Mouse (Mus musculus) midbrain, embryonic 14.5 days (tissue): ENCODE results near the gene Stx1a. TPM values are rescaled to one million over a fixed set of nuclear protein-coding genes. Genes with fewer than 3 reads are reported as not detected.
A peak's percentile ranks its signal among the peaks of the same experiment; 100 is the strongest.

Experiments used
- ATAC-seq: fragments of 200-750 bp; cut with Nextera tagmentation; 2 replicates; pipeline ENCODE4 v1.8.0; 2017; ENCODE audit warnings: moderate number of reproducible peaks, moderate library complexity; ENCODE audit not compliant: low FRiP score, low TSS enrichment
- DNase-seq: peaks from one replicate; pipeline ENCODE4 v3.0.0-alpha.2; 2015
- H3K27ac ChIP-seq: fragments of 300-500 bp; sonication (generic); replicated peaks from 2 replicates; pipeline ENCODE4 v1.5.1; 2014; ENCODE audit warnings: mild to moderate bottlenecking, low read depth, low read length, moderate library complexity
- H3K27me3 ChIP-seq: fragments of 300-500 bp; sonication (generic); 2 replicates; pipeline ENCODE4 v1.6.1; 2014; ENCODE audit warnings: low read length, control low read depth, mixed read lengths; ENCODE audit not compliant: control insufficient read depth, insufficient read depth
- H3K36me3 ChIP-seq: fragments of 300-500 bp; sonication (generic); 2 replicates; pipeline ENCODE4 v1.6.1; 2014; ENCODE audit warnings: low read length, control low read depth; ENCODE audit not compliant: control insufficient read depth, insufficient read depth
- H3K4me1 ChIP-seq: fragments of 300-500 bp; sonication (generic); 2 replicates; pipeline ENCODE4 v1.6.1; 2014; ENCODE audit warnings: mild to moderate bottlenecking, antibody characterized with exemption, low read length, control low read depth; ENCODE audit not compliant: control insufficient read depth, insufficient read depth
- H3K4me2 ChIP-seq: fragments of 300-500 bp; sonication (generic); 2 replicates; pipeline ENCODE4 v1.6.1; 2014; ENCODE audit warnings: mild to moderate bottlenecking, low read length, moderate library complexity
- H3K4me3 ChIP-seq: fragments of 300-500 bp; sonication (generic); replicated peaks from 2 replicates; pipeline ENCODE4 v1.5.1; 2014; ENCODE audit warnings: low read depth, low read length
- H3K9ac ChIP-seq: fragments of 300-500 bp; sonication (generic); replicated peaks from 2 replicates; pipeline ENCODE4 v1.6.1; 2014; ENCODE audit warnings: mild to moderate bottlenecking, low read length, moderate library complexity
- H3K9me3 ChIP-seq: fragments of 300-500 bp; sonication (generic); 2 replicates; pipeline ENCODE4 v1.6.1; 2016; ENCODE audit warnings: low read length, control low read depth, mixed read lengths; ENCODE audit not compliant: control insufficient read depth
- WGBS: fragments of 180-500 bp; shearing (Covaris S2); extraction: QIAGEN DNeasy Blood & Tissue Kit; methylation state at CpG from one replicate; pipeline ENCODE4 v1.1.7; 2014; 5-methylcytosine and 5-hydroxymethylcytosine counted together
- polyA plus RNA-seq: library from polyadenylated mRNA; unstranded; fragments of >200 nt; fragmentation: Nextera tagmentation; extraction: Ambion mirVana; gene quantifications from 2 replicates; pipeline ENCODE4 v1.2.1, GENCODE M21; 2014

Gene Stx1a
- polyA plus RNA-seq, 1 experiment from 2014 or later = 106 TPM

DNA sequence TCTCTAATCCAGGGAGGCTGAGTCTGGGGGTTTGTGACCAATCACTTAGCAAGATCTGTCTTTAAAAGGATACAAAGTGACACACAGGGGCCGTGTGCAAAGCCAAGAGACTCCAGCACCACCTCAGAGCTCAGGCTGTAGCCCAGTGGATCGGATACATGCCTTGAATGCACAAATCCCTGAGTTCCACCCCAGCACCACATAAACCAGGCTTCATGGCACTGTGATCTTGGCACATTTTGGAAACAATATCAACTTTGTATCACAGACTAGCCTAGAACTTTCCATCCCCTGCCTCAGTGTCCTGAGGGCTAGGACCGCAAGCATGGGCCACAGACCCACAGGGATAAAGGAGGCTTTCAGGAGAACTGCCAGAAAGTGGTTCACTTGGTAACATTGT lies 42.7 kb downstream of the Stx1a start:
- WGBS = 91% methylated on average over 3 of the region's 3 CpGs
- Histone ChIP-seq H3K36me3 (peaks cover 12% of the 10 kb centered on the region; the same call in 1 of the 2 replicates), H3K4me3 (no peak overlapping the region), H3K4me1 (peaks cover 13% of the 10 kb centered on the region), H3K9me3 (no peaks in the 10 kb centered on the region), H3K27me3 (no peaks in the 10 kb centered on the region), H3K4me2 (no peak overlapping the region), H3K9ac (no peak overlapping the region), H3K27ac (no peak overlapping the region)
- DNase-seq = no peak
- no peak for ATAC-seq

- no peak overlapping the region for H3K4me3 ChIP-seq
- 83% methylated on average over 3 of the region's 3 CpGs for WGBS
- peaks cover 46% of the 10 kb centered on the region for H3K36me3 ChIP-seq
- no peak overlapping the region for H3K9ac ChIP-seq
- DNase-seq = no peak
- ATAC-seq = no peak
- H3K9me3 ChIP-seq = no peaks in the 10 kb centered on the region
- peaks cover 2% of the 10 kb centered on the region for H3K4me1 ChIP-seq
- no peaks in the 10 kb centered on the region for H3K27me3 ChIP-seq
- no peak overlapping the region for H3K4me2 ChIP-seq
- no peak overlapping the region for H3K27ac ChIP-seq
Measured at GRCm38 (mm10) chr5:135070448-135070847, 47.2 kb downstream of the Stx1a start.

- H3K27me3 ChIP-seq = no peaks in the 10 kb centered on the region
- no peak overlapping the region for H3K4me2 ChIP-seq
- no peak for ATAC-seq
- no peak overlapping the region for H3K27ac ChIP-seq
- peaks cover 51% of the 10 kb centered on the region for H3K36me3 ChIP-seq
- no peak overlapping the region for H3K9ac ChIP-seq
- WGBS = 94% methylated on average over 2 of the region's 2 CpGs
- H3K4me3 ChIP-seq = no peak overlapping the region
- no peak for DNase-seq
- peaks cover 8% of the 10 kb centered on the region; the same call in 1 of the 2 replicates for H3K4me1 ChIP-seq
- H3K9me3 ChIP-seq = no peaks in the 10 kb centered on the region
Measured at GRCm38 (mm10) chr5:135072061-135072460, 48.8 kb downstream of the Stx1a start.

DNA sequence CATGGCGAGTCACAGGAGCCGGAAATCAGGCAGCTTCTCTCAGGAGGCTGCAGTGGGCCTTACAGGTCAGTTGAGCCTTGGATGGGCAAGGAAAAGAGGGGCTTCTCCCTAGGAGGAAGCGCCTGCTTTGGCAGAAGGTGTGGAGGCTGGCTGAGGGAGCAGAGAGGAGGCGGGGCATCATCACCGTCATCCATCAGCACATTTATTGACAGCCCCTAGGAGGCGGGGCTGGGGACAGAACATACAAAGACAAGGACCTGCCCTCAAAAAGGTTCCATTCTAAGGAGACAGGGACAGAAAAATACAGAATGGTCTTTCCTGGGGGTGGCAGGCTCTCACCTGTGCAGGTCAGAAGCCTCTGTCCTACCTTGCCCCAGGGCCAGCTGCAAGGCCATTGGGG lies 49.4 kb downstream of the Stx1a start:
- H3K9me3 ChIP-seq = no peaks in the 10 kb centered on the region
- 68% methylated on average over 6 of the region's 6 CpGs for WGBS
- DNase-seq (no peak), ATAC-seq (no peak)
- no peak overlapping the region for H3K4me2 ChIP-seq
- no peak overlapping the region for H3K9ac ChIP-seq
- no peak overlapping the region for H3K4me3 ChIP-seq
- peaks cover 8% of the 10 kb centered on the region; the same call in 1 of the 2 replicates for H3K4me1 ChIP-seq
- H3K27me3 ChIP-seq = no peaks in the 10 kb centered on the region
- H3K27ac ChIP-seq = no peak overlapping the region
- H3K36me3 ChIP-seq = peaks cover 45% of the 10 kb centered on the region

DNA sequence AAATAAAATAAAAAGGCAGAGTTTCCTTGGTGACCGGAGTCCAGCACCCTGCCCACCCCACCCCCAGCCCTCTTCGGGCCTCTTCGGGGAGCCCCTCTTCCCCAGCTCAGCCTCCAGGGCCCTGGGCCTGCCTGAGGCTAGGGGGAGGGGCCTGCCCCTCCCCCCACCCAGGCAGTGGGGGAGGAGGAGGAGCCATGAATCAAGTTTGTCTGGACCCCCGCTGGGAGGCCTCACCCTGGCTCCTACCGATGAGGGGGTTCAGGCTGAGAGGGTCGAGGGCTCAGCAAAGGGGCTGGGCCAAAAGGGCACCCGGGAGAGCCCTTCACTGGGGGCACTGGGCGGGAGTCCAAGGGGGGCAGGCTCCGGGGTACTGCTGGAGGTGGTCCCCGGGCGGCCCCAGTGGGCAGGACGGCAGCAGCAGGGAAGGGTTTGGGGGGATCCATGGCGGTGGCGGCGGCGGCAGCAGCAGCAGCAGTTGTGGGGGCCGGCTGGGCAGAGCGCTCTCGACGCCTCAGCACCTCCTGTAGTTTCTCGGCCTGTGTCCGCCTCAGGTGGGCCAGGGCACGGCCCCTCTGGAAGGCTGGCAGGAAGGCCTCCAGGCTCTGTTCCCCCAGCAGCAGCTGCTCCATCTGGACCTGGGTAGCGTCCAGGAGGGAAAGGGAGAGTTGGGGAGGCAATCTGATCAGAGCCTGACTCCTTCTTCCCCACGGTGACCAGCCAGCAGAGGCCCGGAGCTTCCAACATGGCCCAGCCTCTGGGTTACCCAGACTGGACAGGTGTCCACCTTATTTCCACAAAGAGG lies 50.3 kb downstream of the Stx1a start:
- Histone ChIP-seq H3K4me2 (no peak overlapping the region), H3K27me3 (no peaks in the 10 kb centered on the region), H3K36me3 (peaks cover 44% of the 10 kb centered on the region), H3K4me3 (no peak overlapping the region), H3K9me3 (no peaks in the 10 kb centered on the region), H3K9ac (no peak overlapping the region), H3K4me1 (peaks cover 8% of the 10 kb centered on the region; the same call in 1 of the 2 replicates), H3K27ac (no peak overlapping the region)
- ATAC-seq (no peak), DNase-seq (no peak)
- WGBS = 19% methylated on average over 25 of the region's 26 CpGs

- Histone ChIP-seq H3K4me3 (0 out of 2 replicates have a peak overlapping the region, but pooled peaks have one; percentile 97), H3K36me3 (peaks cover 44% of the 10 kb centered on the region)
- 69% methylated on average over 4 of the region's 4 CpGs for WGBS
Measured at GRCm38 (mm10) chr5:135075655-135076054, 52.4 kb downstream of the Stx1a start.

DNA sequence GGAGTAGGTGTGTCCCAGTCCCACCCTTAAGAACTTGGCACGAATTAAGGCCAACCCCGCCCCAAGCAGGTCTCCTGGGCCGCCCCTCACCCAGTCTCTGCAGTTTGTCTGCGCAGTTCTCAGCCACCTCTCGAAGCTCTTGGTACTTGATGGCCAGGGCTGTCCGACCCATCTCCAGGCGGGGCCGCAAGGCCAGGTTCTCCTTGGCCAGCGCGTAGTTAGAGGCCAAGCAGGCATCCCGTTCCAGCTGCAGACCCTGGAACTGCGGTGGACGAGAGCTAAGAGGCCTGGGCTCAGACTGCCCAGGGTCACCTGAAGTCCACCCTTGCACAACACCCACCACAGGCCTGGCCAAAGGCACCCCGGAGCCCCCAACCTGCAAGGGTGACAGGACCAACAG lies 53.1 kb downstream of the Stx1a start:
- no peak for ATAC-seq
- DNase-seq = no peak
- 92% methylated on average over 14 of the region's 14 CpGs for WGBS
- Histone ChIP-seq H3K4me3 (peak overlapping the region; percentile 97), H3K4me2 (peak overlapping the region; percentile 78), H3K27ac (no peak overlapping the region; the same call in 1 of the 2 replicates), H3K36me3 (peaks cover 44% of the 10 kb centered on the region), H3K9ac (peak overlapping the region; percentile 100), H3K4me1 (peaks cover 8% of the 10 kb centered on the region; the same call in 1 of the 2 replicates), H3K27me3 (no peaks in the 10 kb centered on the region), H3K9me3 (no peaks in the 10 kb centered on the region)

More at GRCm38 (mm10) chr5:135075655-135076054, 52.4 kb downstream of the Stx1a start:
- H3K27ac ChIP-seq = no peak overlapping the region
- H3K27me3 ChIP-seq = no peaks in the 10 kb centered on the region
- ATAC-seq (no peak), DNase-seq (no peak)
- no peak overlapping the region for H3K9ac ChIP-seq
- H3K4me2 ChIP-seq = no peak overlapping the region
- H3K4me1 ChIP-seq = peaks cover 8% of the 10 kb centered on the region; the same call in 1 of the 2 replicates
- no peaks in the 10 kb centered on the region for H3K9me3 ChIP-seq

DNA sequence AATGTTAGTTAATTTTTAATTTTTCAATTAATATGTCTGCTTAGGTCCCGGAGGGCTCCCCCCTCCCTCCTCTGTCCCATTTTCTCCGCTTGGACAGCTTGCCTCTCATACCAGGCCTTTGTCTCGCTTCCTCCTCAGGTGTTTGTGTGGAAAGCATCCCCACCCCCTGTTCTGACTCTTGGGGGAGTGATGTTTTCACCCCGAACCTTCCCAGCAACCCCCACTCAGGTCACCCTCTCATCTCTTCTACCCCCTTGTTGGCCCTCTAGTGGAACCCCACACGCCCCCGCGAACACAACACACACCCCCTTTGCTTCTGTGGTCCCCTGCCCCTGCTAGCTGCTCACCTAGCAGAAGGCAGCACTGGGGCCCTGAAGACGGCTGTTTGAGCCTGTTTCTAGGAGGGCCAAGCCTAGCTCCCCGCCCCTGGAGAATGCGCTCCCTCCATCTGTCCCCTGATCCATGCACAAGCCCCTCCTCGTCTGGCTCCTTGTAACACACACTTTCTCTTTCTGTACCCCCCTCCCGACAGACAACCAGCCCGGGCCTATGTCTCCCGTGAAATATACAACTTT lies 53.7 kb downstream of the Stx1a start:
- DNase-seq = peak; percentile 73
- peaks cover 40% of the 10 kb centered on the region for H3K36me3 ChIP-seq
- peak; percentile 59 for ATAC-seq
- no peaks in the 10 kb centered on the region for H3K9me3 ChIP-seq
- peak overlapping the region; percentile 92 for H3K27ac ChIP-seq
- peak overlapping the region; percentile 97 for H3K4me3 ChIP-seq
- peak overlapping the region; percentile 78 for H3K4me2 ChIP-seq
- 15% methylated on average over 14 of the region's 14 CpGs for WGBS
- peak overlapping the region; percentile 100 for H3K9ac ChIP-seq
- H3K27me3 ChIP-seq = no peaks in the 10 kb centered on the region
- H3K4me1 ChIP-seq = peaks cover 8% of the 10 kb centered on the region; the same call in 1 of the 2 replicates
